Mouse (Mus musculus): ENCODE data around the gene Prnd. TPM values are rescaled to one million over a fixed set of nuclear protein-coding genes. Genes with fewer than 3 reads are reported as not detected.
A peak's percentile ranks its signal among the peaks of the same experiment; 100 is the strongest.

Prnd gene
- polyA plus RNA-seq, 1 experiment from 2014 or later, result 14.6 TPM

DNA sequence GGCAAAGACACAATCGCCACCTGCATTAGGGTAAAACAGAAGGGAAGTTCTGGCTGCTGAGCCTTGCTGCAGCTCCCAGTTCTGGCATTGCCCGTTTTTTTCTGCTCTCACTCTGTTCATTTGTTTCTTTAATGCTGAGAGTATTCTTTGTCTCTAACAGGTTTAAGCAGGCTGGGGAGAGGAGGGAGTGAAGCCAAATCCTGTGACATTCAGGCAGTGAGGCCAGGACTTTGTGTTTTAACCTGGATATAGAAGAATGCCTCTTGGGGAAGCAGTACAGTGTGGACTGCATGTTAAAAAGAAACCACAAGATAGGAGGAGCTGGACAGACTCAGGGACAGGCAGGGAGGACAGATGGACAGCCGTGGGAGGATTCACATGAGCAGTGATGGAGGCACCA lies 17.1 kb upstream of the Prnd start:
- no peaks in the 10 kb centered on the region for H3K9me3 ChIP-seq (ENCODE audit: control insufficient read depth, low read length)
- H3K9ac ChIP-seq (ENCODE audit: low read length), result peak overlapping the region; percentile 22; the same call in 1 of the 2 replicates
- H3K4me2 ChIP-seq (ENCODE audit: low read depth, severe bottlenecking), result no peak overlapping the region
- no peaks in the 10 kb centered on the region for H3K4me1 ChIP-seq (ENCODE audit: control insufficient read depth, insufficient read depth, low read length)
- DNase-seq (ENCODE audit: low spot score) (no peak), ATAC-seq (ENCODE audit: insufficient number of reproducible peaks, low FRiP score, low TSS enrichment, low read depth) (no peak)
- H3K27ac ChIP-seq (replicated peaks; ENCODE audit: low read depth, low read length), result no peak overlapping the region; the same call in 1 of the 2 replicates
- H3K27me3 ChIP-seq (ENCODE audit: control insufficient read depth, insufficient read depth, low read length), result no peaks in the 10 kb centered on the region
- H3K4me3 ChIP-seq (ENCODE audit: low read depth, low read length), result no peak overlapping the region
- H3K36me3 ChIP-seq (ENCODE audit: control insufficient read depth, insufficient read depth, low read length), result no peaks in the 10 kb centered on the region
- 75% methylated on average over 3 of the region's 3 CpGs for WGBS

DNA sequence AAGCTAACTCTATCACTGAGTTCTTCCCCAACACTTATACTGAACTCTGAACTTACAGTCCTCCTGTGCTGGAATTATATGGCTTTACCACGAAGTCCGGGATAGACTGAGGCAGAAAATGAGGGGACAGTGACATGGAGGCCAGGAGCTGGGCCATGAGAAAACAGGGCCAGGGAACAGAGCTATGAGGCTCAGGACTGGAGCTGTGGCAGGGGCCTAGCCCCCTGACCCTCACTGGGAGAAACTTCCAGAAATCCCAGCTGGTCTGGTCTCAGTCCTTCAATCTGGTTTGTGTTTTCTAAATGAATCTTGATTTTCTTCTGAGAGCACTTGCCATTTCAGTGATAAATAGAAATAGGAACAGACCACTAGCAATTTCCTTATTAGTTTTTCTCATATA lies 16.4 kb upstream of the Prnd start:
- H3K4me2 ChIP-seq (ENCODE audit: low read depth, severe bottlenecking), result no peak overlapping the region
- no peak overlapping the region for H3K27ac ChIP-seq (replicated peaks; ENCODE audit: low read depth, low read length)
- H3K27me3 ChIP-seq (ENCODE audit: control insufficient read depth, insufficient read depth, low read length), result no peaks in the 10 kb centered on the region
- no peaks in the 10 kb centered on the region for H3K9me3 ChIP-seq (ENCODE audit: control insufficient read depth, low read length)
- no peak for DNase-seq (ENCODE audit: low spot score)
- H3K4me3 ChIP-seq (ENCODE audit: low read depth, low read length), result no peak overlapping the region
- no peak for ATAC-seq (ENCODE audit: insufficient number of reproducible peaks, low FRiP score, low TSS enrichment, low read depth)
- no peak overlapping the region for H3K9ac ChIP-seq (ENCODE audit: low read length)
- no peaks in the 10 kb centered on the region for H3K4me1 ChIP-seq (ENCODE audit: control insufficient read depth, insufficient read depth, low read length)
- H3K36me3 ChIP-seq (ENCODE audit: control insufficient read depth, insufficient read depth, low read length), result no peaks in the 10 kb centered on the region
- WGBS, result 84% methylated on average over 2 of the region's 2 CpGs

DNA sequence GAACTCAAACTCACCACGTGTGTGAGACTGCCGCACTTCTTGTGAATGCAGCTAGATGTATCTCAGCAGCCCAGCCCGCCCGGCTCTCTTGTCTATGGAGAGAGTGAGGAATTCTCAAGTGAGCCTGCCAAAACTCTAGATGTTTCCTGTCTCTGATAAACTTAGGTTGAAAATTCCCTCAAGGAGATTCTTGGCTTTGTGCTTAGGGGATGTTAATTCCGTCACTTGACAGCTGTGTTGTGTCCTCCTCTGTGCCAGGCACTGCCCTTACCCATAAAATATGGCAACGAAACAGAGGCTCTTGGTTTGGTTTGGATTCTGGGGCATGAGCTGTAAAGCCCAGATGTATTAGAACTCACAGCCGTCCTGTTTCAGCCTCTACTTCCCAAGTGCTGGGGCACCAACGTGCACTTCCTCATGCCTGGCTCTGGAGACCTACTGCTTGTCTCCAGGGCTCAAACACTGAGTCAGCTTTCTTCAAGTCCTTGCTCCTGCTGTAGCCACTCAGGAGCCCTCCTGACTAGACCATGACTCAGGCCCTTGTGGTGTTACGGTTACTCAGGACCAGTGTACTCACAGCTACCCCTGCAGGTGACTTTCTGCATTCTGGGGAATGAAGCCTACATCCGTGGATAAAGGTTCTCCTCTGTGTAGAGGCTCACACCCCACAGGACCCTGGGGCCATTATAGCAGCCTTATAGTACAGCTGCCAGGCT lies 15.1 kb upstream of the Prnd start:
- no peaks in the 10 kb centered on the region for H3K36me3 ChIP-seq (ENCODE audit: control insufficient read depth, insufficient read depth, low read length)
- no peak overlapping the region for H3K27ac ChIP-seq (replicated peaks; ENCODE audit: low read depth, low read length)
- no peak for DNase-seq (ENCODE audit: low spot score)
- 84% methylated on average over 10 of the region's 10 CpGs for WGBS
- H3K9ac ChIP-seq (ENCODE audit: low read length), result no peak overlapping the region
- no peaks in the 10 kb centered on the region for H3K4me1 ChIP-seq (ENCODE audit: control insufficient read depth, insufficient read depth, low read length)
- no peak overlapping the region for H3K4me3 ChIP-seq (ENCODE audit: low read depth, low read length)
- no peaks in the 10 kb centered on the region for H3K9me3 ChIP-seq (ENCODE audit: control insufficient read depth, low read length)
- no peak overlapping the region for H3K4me2 ChIP-seq (ENCODE audit: low read depth, severe bottlenecking)
- no peak for ATAC-seq (ENCODE audit: insufficient number of reproducible peaks, low FRiP score, low TSS enrichment, low read depth)
- H3K27me3 ChIP-seq (ENCODE audit: control insufficient read depth, insufficient read depth, low read length), result no peaks in the 10 kb centered on the region

DNA sequence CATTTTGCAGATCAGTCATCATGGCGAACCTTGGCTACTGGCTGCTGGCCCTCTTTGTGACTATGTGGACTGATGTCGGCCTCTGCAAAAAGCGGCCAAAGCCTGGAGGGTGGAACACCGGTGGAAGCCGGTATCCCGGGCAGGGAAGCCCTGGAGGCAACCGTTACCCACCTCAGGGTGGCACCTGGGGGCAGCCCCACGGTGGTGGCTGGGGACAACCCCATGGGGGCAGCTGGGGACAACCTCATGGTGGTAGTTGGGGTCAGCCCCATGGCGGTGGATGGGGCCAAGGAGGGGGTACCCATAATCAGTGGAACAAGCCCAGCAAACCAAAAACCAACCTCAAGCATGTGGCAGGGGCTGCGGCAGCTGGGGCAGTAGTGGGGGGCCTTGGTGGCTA lies 14.3 kb upstream of the Prnd start:
- H3K4me1 ChIP-seq (ENCODE audit: control insufficient read depth, insufficient read depth, low read length), result no peaks in the 10 kb centered on the region
- no peak overlapping the region for H3K4me2 ChIP-seq (ENCODE audit: low read depth, severe bottlenecking)
- H3K9ac ChIP-seq (ENCODE audit: low read length), result no peak overlapping the region
- H3K9me3 ChIP-seq (ENCODE audit: control insufficient read depth, low read length), result no peaks in the 10 kb centered on the region
- no peaks in the 10 kb centered on the region for H3K36me3 ChIP-seq (ENCODE audit: control insufficient read depth, insufficient read depth, low read length)
- WGBS, result 95% methylated on average over 10 of the region's 10 CpGs
- no peaks in the 10 kb centered on the region for H3K27me3 ChIP-seq (ENCODE audit: control insufficient read depth, insufficient read depth, low read length)
- no peak for ATAC-seq (ENCODE audit: insufficient number of reproducible peaks, low FRiP score, low TSS enrichment, low read depth)
- DNase-seq (ENCODE audit: low spot score), result no peak
- no peak overlapping the region for H3K4me3 ChIP-seq (ENCODE audit: low read depth, low read length)
- no peak overlapping the region for H3K27ac ChIP-seq (replicated peaks; ENCODE audit: low read depth, low read length)

DNA sequence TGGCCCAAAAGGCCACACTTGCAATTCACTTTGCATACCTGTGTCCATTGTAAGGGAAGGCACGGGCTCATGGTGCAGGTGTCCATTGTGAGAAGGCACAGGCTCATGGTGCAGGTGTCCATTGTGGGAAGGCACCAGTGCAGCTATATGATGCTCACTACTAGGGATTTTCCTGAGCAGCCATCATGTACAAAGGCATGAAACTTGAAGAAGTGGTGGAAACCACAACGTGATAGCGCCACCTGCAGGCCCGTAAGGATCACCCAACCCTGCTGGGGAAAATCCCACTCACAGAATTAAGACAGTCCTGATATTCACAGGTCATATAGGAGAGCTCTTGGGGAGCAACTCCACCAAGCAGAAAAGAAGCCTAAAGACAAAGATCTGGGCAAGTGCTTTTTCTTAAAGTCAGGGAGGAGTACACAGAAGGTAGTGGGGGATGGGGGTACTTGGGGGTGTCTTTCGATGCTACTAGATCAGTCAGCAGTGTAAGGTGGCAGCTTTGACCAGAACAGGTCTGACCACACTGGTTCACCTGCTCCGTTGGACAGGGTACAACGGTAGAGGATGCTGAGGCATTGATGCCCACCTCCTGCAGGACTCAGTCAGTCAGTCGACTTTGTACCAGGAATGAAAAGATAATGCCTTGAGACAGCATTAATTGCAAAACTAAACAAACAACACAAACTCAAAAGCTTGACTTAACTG lies 11.1 kb upstream of the Prnd start:
- H3K4me1 ChIP-seq (ENCODE audit: control insufficient read depth, insufficient read depth, low read length), result no peaks in the 10 kb centered on the region
- no peak overlapping the region for H3K4me3 ChIP-seq (ENCODE audit: low read depth, low read length)
- H3K27ac ChIP-seq (replicated peaks; ENCODE audit: low read depth, low read length), result no peak overlapping the region
- no peak for ATAC-seq (ENCODE audit: insufficient number of reproducible peaks, low FRiP score, low TSS enrichment, low read depth)
- no peak overlapping the region for H3K9ac ChIP-seq (ENCODE audit: low read length)
- H3K27me3 ChIP-seq (ENCODE audit: control insufficient read depth, insufficient read depth, low read length), result no peaks in the 10 kb centered on the region
- 39% methylated on average over 8 of the region's 8 CpGs for WGBS
- H3K36me3 ChIP-seq (ENCODE audit: control insufficient read depth, insufficient read depth, low read length), result no peaks in the 10 kb centered on the region
- DNase-seq (ENCODE audit: low spot score), result peak; percentile 40
- H3K4me2 ChIP-seq (ENCODE audit: low read depth, severe bottlenecking), result no peak overlapping the region
- H3K9me3 ChIP-seq (ENCODE audit: control insufficient read depth, low read length), result no peaks in the 10 kb centered on the region

DNA sequence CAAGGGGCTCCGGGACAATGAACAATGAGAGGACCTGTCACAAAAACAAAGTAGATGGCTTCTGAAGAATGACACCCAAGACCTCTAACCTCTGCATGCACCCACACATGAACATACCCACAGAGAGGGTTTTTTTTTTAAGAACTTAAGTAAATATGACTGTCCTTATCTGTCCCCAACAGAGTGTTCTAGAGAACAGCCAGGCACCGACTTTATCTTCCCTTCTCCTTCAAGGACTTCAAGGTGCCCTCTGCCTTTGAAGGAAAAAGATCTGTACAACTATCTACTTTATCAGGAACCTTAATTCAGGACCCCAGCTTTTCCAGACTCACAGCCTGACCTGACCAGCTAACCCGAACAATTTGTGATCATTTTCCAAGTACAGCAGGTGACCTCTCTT lies 10.2 kb upstream of the Prnd start:
- Histone ChIP-seq H3K4me3 (ENCODE audit: low read depth, low read length) (no peak overlapping the region), H3K4me2 (ENCODE audit: low read depth, severe bottlenecking) (no peak overlapping the region), H3K36me3 (ENCODE audit: control insufficient read depth, insufficient read depth, low read length) (no peaks in the 10 kb centered on the region), H3K9ac (ENCODE audit: low read length) (no peak overlapping the region), H3K4me1 (ENCODE audit: control insufficient read depth, insufficient read depth, low read length) (no peaks in the 10 kb centered on the region), H3K27me3 (ENCODE audit: control insufficient read depth, insufficient read depth, low read length) (no peaks in the 10 kb centered on the region), H3K9me3 (ENCODE audit: control insufficient read depth, low read length) (no peaks in the 10 kb centered on the region), H3K27ac (replicated peaks; ENCODE audit: low read depth, low read length) (no peak overlapping the region)
- no peak for DNase-seq (ENCODE audit: low spot score)
- 89% methylated on average over 3 of the region's 3 CpGs for WGBS
- no peak for ATAC-seq (ENCODE audit: insufficient number of reproducible peaks, low FRiP score, low TSS enrichment, low read depth)

DNA sequence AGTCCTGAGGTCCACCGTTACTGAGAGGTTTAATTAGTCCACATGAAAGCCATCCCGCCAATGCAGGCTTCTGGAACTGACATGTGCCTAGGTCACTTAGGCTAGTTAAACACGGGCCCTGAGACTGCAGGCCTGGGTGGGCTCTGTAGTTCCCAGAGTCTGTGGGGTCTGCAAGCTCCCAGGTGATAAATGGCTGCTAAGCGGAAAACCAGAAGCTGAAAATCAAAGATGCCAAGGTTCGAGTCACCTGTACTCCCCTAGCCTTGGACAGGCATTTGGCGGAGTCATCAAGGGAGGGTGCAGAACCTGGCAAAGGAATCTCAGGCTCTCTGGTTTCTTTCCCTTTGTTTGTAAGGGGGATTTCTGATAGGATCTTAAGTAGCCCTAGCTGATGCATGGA lies 9.2 kb upstream of the Prnd start:
- WGBS, result 70% methylated on average over 6 of the region's 6 CpGs
- no peak for ATAC-seq (ENCODE audit: insufficient number of reproducible peaks, low FRiP score, low TSS enrichment, low read depth)
- DNase-seq (ENCODE audit: low spot score), result no peak
- H3K9ac ChIP-seq (ENCODE audit: low read length), result no peak overlapping the region
- H3K27me3 ChIP-seq (ENCODE audit: control insufficient read depth, insufficient read depth, low read length), result no peaks in the 10 kb centered on the region
- no peak overlapping the region for H3K4me2 ChIP-seq (ENCODE audit: low read depth, severe bottlenecking)
- no peak overlapping the region for H3K4me3 ChIP-seq (ENCODE audit: low read depth, low read length)
- H3K27ac ChIP-seq (replicated peaks; ENCODE audit: low read depth, low read length), result no peak overlapping the region
- H3K9me3 ChIP-seq (ENCODE audit: control insufficient read depth, low read length), result no peaks in the 10 kb centered on the region
- no peaks in the 10 kb centered on the region for H3K4me1 ChIP-seq (ENCODE audit: control insufficient read depth, insufficient read depth, low read length)
- H3K36me3 ChIP-seq (ENCODE audit: control insufficient read depth, insufficient read depth, low read length), result no peaks in the 10 kb centered on the region

DNA sequence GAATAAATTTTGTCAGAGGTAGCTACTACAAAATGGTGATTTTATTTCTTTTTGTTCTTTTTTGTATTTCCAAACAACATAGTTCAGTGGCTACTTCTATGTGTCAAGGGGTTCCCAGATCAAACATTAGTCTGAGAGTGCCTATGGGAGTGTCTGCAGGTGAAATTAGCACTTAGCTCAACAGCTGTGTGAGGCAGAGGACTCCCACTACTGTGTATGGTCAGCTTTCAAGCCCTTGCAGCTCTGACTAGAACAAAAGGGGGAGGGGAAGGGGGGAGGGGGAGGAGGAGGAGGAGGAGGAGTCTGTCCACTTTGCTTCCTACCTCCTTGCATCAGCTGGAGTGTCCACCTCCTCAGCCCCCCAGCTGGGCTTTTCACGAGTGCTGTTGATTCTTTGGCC lies 6.3 kb upstream of the Prnd start:
- Histone ChIP-seq H3K9ac (ENCODE audit: low read length) (no peak overlapping the region), H3K27ac (replicated peaks; ENCODE audit: low read depth, low read length) (no peak overlapping the region), H3K36me3 (ENCODE audit: control insufficient read depth, insufficient read depth, low read length) (no peaks in the 10 kb centered on the region), H3K4me1 (ENCODE audit: control insufficient read depth, insufficient read depth, low read length) (no peaks in the 10 kb centered on the region), H3K4me3 (ENCODE audit: low read depth, low read length) (no peak overlapping the region), H3K27me3 (ENCODE audit: control insufficient read depth, insufficient read depth, low read length) (no peaks in the 10 kb centered on the region), H3K4me2 (ENCODE audit: low read depth, severe bottlenecking) (no peak overlapping the region), H3K9me3 (ENCODE audit: control insufficient read depth, low read length) (no peaks in the 10 kb centered on the region)
- DNase-seq (ENCODE audit: low spot score), result no peak
- ATAC-seq (ENCODE audit: insufficient number of reproducible peaks, low FRiP score, low TSS enrichment, low read depth), result no peak
- 41% methylated on average over 1 of the region's 1 CpGs for WGBS

All from limb, embryonic 11.5 days (tissue).